Mouse (Mus musculus): ENCODE measurements at regions not wholly inside any gene's neighbourhood (a gene's known extent, or its start where the extent isn't known, plus 50 kb on each side); places are given as distances from the start of the nearest gene placed in this dataset.
A peak's percentile ranks its signal among the peaks of the same experiment; 100 is the strongest.

DNA sequence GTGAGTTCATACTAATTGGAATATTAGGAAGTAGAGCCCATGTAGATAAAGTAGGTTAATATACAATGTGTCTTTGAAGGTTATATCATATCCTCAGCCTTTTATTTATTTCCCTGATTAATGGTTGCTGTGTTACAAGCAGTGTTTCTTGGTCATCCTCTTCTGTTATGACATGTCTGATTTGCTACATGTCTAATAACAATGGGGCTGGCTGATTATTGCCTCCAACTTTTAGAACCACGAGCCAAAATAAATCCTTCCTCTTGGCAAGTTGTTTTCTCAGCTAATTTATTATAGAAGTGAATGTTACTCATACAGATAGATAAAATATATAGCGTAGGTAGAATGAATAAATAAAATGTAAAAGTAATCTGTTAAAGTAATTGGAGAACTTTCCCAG, 124.8 kb upstream of the Rgmb start:
- Histone ChIP-seq H3K4me1 (replicated peaks; ENCODE audit: control insufficient read depth, insufficient read depth, low read length) (no peaks in the 10 kb centered on the region), H3K27ac (ENCODE audit: low read depth, low read length) (no peak overlapping the region), H3K9ac (ENCODE audit: low read length) (no peak overlapping the region), H3K4me2 (ENCODE audit: low read depth, low read length, severe bottlenecking) (no peak overlapping the region), H3K27me3 (ENCODE audit: control insufficient read depth, insufficient read depth, low read length) (no peaks in the 10 kb centered on the region), H3K4me3 (ENCODE audit: low read depth, low read length) (no peak overlapping the region), H3K9me3 (ENCODE audit: control insufficient read depth, low read length) (no peaks in the 10 kb centered on the region), H3K36me3 (ENCODE audit: control insufficient read depth, insufficient read depth, low read length) (no peaks in the 10 kb centered on the region)
- DNase-seq (ENCODE audit: low spot score): no peak
- ATAC-seq (replicated peaks; ENCODE audit: low FRiP score): no peak
- 91% methylated on average over 2 of the region's 2 CpGs for WGBS

DNA sequence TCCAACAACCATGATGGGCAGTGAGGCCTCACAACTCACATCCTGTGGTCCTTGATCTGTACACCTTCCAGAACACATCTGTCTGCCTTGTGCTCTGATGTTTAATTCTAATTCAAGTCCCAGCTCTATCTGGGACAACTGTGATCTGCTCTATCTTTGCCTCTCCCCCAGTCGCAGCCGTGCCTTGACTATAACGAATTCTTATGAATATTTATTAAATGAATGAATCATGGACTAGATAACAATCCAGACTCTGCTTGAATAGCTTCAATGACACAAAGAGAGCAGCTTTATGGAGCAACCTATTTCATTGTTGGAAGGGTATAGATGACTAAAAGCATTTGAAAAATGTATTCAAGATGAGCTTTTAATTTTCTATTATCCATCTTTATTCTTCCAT, 120.8 kb upstream of the Rgmb start:
- no peak overlapping the region for H3K4me3 ChIP-seq (ENCODE audit: low read depth, low read length)
- ATAC-seq (replicated peaks; ENCODE audit: low FRiP score): no peak
- no peak for DNase-seq (ENCODE audit: low spot score)
- H3K9ac ChIP-seq (ENCODE audit: low read length): no peak overlapping the region
- no peaks in the 10 kb centered on the region; the same call in 1 of the 2 replicates for H3K9me3 ChIP-seq (ENCODE audit: control insufficient read depth, low read length)
- no peak overlapping the region for H3K4me2 ChIP-seq (ENCODE audit: low read depth, low read length, severe bottlenecking)
- no peaks in the 10 kb centered on the region for H3K4me1 ChIP-seq (replicated peaks; ENCODE audit: control insufficient read depth, insufficient read depth, low read length)
- no peaks in the 10 kb centered on the region for H3K36me3 ChIP-seq (ENCODE audit: control insufficient read depth, insufficient read depth, low read length)
- 74% methylated on average over 3 of the region's 3 CpGs for WGBS
- H3K27me3 ChIP-seq (ENCODE audit: control insufficient read depth, insufficient read depth, low read length): no peaks in the 10 kb centered on the region
- no peak overlapping the region for H3K27ac ChIP-seq (ENCODE audit: low read depth, low read length)

DNA sequence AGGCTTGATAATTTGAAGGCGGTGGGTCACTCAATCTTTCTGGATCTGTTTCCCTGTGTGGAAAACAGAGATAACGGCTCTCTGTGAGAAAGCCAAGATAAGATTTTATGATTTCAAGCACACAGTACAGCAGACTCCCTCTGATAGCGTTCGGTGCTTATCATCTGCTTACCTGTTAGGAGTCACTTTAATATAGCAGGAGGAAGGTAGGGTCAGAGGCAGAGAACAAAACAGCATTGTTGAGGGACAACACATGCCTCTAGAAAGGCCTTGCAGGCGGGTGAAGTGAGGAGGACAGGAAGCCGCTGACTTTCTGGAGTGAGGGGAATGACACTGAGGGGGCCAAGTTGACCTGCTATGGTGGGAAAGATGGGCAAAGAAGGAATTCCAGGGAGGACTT, 118.9 kb upstream of the Rgmb start:
- WGBS: 79% methylated on average over 6 of the region's 6 CpGs
- no peak overlapping the region for H3K9ac ChIP-seq (ENCODE audit: low read length)
- no peaks in the 10 kb centered on the region for H3K27me3 ChIP-seq (ENCODE audit: control insufficient read depth, insufficient read depth, low read length)
- no peak overlapping the region for H3K4me3 ChIP-seq (ENCODE audit: low read depth, low read length)
- no peaks in the 10 kb centered on the region; the same call in 1 of the 2 replicates for H3K9me3 ChIP-seq (ENCODE audit: control insufficient read depth, low read length)
- H3K27ac ChIP-seq (ENCODE audit: low read depth, low read length): no peak overlapping the region
- H3K36me3 ChIP-seq (ENCODE audit: control insufficient read depth, insufficient read depth, low read length): no peaks in the 10 kb centered on the region
- no peak overlapping the region for H3K4me2 ChIP-seq (ENCODE audit: low read depth, low read length, severe bottlenecking)
- H3K4me1 ChIP-seq (replicated peaks; ENCODE audit: control insufficient read depth, insufficient read depth, low read length): no peaks in the 10 kb centered on the region
- ATAC-seq (replicated peaks; ENCODE audit: low FRiP score) (no peak), DNase-seq (ENCODE audit: low spot score) (no peak)

DNA sequence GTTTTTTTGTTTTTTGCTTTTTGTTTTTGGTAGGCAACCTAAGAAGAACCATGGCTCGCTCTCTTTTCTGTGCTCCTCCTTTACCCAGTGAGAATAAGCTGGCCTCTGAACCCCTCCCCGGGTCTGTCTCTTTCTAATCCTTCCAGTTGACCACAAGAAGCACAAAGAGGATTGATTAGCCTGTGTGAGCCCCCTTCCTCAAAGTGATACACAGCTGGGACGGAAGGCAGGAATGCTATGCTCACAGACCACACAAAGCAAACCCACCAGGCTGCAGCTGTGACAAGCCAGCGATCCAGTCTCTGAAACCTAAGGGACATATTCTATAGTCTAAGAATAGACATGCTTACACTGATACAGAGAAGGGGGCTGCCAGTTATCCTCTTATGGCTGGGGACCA, 111.5 kb upstream of the Rgmb start:
- Histone ChIP-seq H3K36me3 (ENCODE audit: control insufficient read depth, insufficient read depth, low read length) (no peaks in the 10 kb centered on the region), H3K4me2 (ENCODE audit: low read depth, low read length, severe bottlenecking) (no peak overlapping the region), H3K4me3 (ENCODE audit: low read depth, low read length) (no peak overlapping the region), H3K4me1 (replicated peaks; ENCODE audit: control insufficient read depth, insufficient read depth, low read length) (0 out of 2 replicates have a peak, but pooled peaks cover 2% of the 10 kb centered on the region), H3K27me3 (ENCODE audit: control insufficient read depth, insufficient read depth, low read length) (no peaks in the 10 kb centered on the region), H3K9ac (ENCODE audit: low read length) (no peak overlapping the region), H3K27ac (ENCODE audit: low read depth, low read length) (no peak overlapping the region), H3K9me3 (ENCODE audit: control insufficient read depth, low read length) (no peaks in the 10 kb centered on the region)
- DNase-seq (ENCODE audit: low spot score): no peak
- peak; percentile 46; the same call in 1 of the 2 replicates for ATAC-seq (replicated peaks; ENCODE audit: low FRiP score)
- WGBS: 11% methylated on average over 4 of the region's 4 CpGs

DNA sequence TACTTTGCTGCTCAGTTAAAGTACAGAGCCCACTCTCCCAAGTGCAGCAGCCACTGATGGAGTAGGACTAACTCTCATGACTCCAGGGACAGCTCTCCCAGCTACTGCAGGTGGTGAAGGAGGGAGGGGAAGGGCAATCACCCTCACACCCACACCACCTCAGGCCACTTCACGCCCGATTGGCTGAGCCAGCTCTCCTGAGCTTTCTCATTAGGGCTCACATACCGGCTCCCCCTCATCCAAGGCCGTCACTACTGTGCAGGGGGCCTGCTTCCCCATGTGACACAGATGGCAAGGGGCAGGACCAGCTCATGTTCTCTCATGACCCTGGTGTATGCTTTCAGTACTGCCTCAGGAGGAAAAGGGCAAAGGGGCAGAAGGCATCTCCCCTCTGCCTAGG, 87.8 kb upstream of the Rgmb start:
- ATAC-seq (replicated peaks; ENCODE audit: low FRiP score) (peak; percentile 18; the same call in 1 of the 2 replicates), DNase-seq (ENCODE audit: low spot score) (no peak)
- Histone ChIP-seq H3K27ac (ENCODE audit: low read depth, low read length) (no peak overlapping the region), H3K27me3 (ENCODE audit: control insufficient read depth, insufficient read depth, low read length) (no peaks in the 10 kb centered on the region), H3K4me1 (replicated peaks; ENCODE audit: control insufficient read depth, insufficient read depth, low read length) (no peaks in the 10 kb centered on the region), H3K36me3 (ENCODE audit: control insufficient read depth, insufficient read depth, low read length) (no peaks in the 10 kb centered on the region), H3K4me2 (ENCODE audit: low read depth, low read length, severe bottlenecking) (no peak overlapping the region), H3K9ac (ENCODE audit: low read length) (no peak overlapping the region), H3K4me3 (ENCODE audit: low read depth, low read length) (no peak overlapping the region), H3K9me3 (ENCODE audit: control insufficient read depth, low read length) (no peaks in the 10 kb centered on the region)
- WGBS: 51% methylated on average over 4 of the region's 4 CpGs

DNA sequence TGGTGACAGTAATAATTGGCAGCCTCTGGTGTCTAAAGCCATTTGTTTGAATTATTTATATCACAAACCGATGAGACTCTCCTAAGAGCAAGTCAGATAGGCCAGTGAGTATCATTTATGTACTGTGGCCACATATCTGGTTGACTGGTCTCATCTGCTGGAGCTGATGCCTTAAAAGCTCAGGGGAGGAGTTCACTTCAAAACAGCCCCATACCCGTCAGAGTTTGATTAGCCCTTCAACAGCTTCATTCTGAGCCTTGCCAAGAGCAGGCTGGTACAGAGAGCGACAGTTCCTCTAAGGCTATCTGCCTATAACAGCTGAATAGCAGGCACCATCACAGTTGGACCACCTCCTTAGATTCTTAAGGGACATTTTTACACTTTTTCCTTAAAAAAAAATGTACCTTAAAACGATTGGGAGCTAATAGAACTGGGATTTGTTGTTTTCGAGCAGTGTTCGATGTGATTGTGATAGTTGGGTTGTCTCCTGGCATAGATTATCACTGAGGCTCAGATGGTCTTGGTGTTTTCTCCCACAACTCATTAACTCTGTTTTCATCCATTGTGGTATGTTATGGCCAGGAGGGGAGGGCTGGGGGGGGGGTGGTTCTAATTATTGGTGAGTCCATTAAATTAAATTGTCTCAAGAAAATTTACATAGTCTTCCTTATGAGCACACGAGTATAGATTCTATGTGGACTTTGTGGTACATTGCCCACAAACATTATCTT, 68.0 kb upstream of the Rgmb start:
- H3K27me3 ChIP-seq (ENCODE audit: control insufficient read depth, insufficient read depth, low read length): no peaks in the 10 kb centered on the region
- no peak for ATAC-seq (replicated peaks; ENCODE audit: low FRiP score)
- H3K27ac ChIP-seq (ENCODE audit: low read depth, low read length): no peak overlapping the region
- H3K4me2 ChIP-seq (ENCODE audit: low read depth, low read length, severe bottlenecking): no peak overlapping the region
- no peak overlapping the region for H3K9ac ChIP-seq (ENCODE audit: low read length)
- no peaks in the 10 kb centered on the region for H3K9me3 ChIP-seq (ENCODE audit: control insufficient read depth, low read length)
- WGBS: 79% methylated on average over 7 of the region's 7 CpGs
- H3K4me3 ChIP-seq (ENCODE audit: low read depth, low read length): no peak overlapping the region
- H3K36me3 ChIP-seq (ENCODE audit: control insufficient read depth, insufficient read depth, low read length): no peaks in the 10 kb centered on the region
- H3K4me1 ChIP-seq (replicated peaks; ENCODE audit: control insufficient read depth, insufficient read depth, low read length): no peaks in the 10 kb centered on the region
- no peak for DNase-seq (ENCODE audit: low spot score)

DNA sequence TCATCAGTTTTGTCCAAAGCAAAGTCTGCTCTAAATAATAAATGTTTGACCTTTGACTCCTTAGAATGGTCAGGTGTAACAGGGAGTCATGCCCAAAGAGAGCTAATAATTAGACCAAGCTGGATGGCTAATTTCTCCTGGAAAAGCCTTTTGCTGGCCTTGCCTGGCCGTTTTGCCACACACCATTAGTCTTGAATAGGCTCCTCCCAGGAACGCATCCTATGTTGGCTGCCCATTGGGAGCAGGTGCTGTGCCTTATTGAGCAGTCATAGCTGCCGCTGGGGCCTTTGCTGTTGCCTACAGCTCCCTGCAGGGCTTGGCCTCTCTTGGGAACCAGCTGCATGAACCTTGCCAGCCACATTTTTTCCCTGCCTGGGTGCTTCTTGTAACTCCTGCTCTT, 65.1 kb upstream of the Rgmb start:
- H3K4me3 ChIP-seq (ENCODE audit: low read depth, low read length): no peak overlapping the region
- 11% methylated on average over 3 of the region's 3 CpGs for WGBS
- no peak overlapping the region for H3K9ac ChIP-seq (ENCODE audit: low read length)
- no peak overlapping the region for H3K4me2 ChIP-seq (ENCODE audit: low read depth, low read length, severe bottlenecking)
- H3K9me3 ChIP-seq (ENCODE audit: control insufficient read depth, low read length): no peaks in the 10 kb centered on the region
- no peak overlapping the region for H3K27ac ChIP-seq (ENCODE audit: low read depth, low read length)
- H3K4me1 ChIP-seq (replicated peaks; ENCODE audit: control insufficient read depth, insufficient read depth, low read length): no peaks in the 10 kb centered on the region
- peak; percentile 64; the same call in 1 of the 2 replicates for ATAC-seq (replicated peaks; ENCODE audit: low FRiP score)
- peak; percentile 51 for DNase-seq (ENCODE audit: low spot score)
- H3K36me3 ChIP-seq (ENCODE audit: control insufficient read depth, insufficient read depth, low read length): no peaks in the 10 kb centered on the region
- no peaks in the 10 kb centered on the region for H3K27me3 ChIP-seq (ENCODE audit: control insufficient read depth, insufficient read depth, low read length)

DNA sequence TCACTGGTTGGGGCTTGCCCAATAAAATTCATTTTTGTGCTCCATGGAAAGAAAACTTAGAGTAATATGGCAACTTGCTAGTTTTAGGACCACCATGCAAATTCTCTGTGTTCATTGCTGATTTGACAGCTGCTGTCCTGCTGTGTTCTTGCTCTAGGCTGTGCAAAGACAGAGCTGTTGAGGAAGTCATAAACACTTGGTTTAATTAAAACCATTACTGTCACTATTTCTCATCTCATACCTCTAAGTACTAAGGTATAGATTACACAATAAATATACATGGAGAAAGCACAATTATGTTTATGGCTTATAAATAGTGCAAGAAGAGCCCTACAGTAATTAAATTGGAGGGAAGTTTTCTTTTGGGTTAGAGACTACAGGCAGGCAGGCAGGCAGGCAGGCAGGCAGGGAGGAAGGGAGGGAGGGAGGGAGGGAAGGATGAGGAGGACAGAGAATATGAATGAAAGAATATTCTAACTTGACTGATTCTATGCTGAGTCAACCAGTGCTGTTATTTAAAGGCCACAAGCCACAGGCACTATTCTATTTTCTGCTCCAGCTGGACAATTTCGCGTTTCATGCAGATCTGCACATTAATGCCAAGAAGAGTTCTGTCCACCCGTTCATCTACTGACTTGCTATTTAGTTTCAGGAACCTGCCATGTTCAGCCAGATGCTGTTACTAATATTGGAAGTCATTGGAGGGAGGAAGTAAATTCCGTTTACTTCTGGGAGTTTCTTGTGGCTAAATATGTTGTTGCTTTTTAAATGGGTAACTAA, 61.2 kb upstream of the Rgmb start:
- no peaks in the 10 kb centered on the region for H3K27me3 ChIP-seq (ENCODE audit: control insufficient read depth, insufficient read depth, low read length)
- no peaks in the 10 kb centered on the region for H3K36me3 ChIP-seq (ENCODE audit: control insufficient read depth, insufficient read depth, low read length)
- H3K9ac ChIP-seq (ENCODE audit: low read length): no peak overlapping the region
- no peak overlapping the region for H3K4me2 ChIP-seq (ENCODE audit: low read depth, low read length, severe bottlenecking)
- WGBS: 86% methylated on average over 4 of the region's 4 CpGs
- no peak overlapping the region for H3K4me3 ChIP-seq (ENCODE audit: low read depth, low read length)
- H3K9me3 ChIP-seq (ENCODE audit: control insufficient read depth, low read length): no peaks in the 10 kb centered on the region
- DNase-seq (ENCODE audit: low spot score) (no peak), ATAC-seq (replicated peaks; ENCODE audit: low FRiP score) (no peak)
- no peaks in the 10 kb centered on the region for H3K4me1 ChIP-seq (replicated peaks; ENCODE audit: control insufficient read depth, insufficient read depth, low read length)
- no peak overlapping the region for H3K27ac ChIP-seq (ENCODE audit: low read depth, low read length)
